Comparison of ENCODE assay signal across 29 mouse cellular contexts in the genomic region with DNA sequence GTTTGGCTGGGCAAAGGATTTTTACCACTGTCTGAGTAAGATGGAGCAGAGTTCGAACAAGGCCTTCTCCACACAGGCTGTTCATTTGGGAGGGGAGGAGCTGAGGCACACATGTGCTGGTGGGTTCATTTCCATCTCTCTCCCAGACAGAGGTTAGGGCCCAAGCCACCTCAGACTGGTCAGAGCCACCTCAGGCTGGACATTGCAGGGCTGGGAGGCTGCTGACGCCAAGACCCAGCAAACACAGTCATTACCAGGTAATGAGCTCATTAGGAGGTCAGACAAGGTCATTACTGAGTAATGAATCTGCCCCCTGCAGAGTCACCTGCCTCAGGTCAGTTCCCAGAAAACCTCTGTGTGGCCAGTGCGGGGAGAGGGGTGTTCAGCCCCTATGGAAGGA. TPM values are rescaled to one million over a fixed set of nuclear protein-coding genes. Genes with fewer than 3 reads are reported as not detected.
DNase-seq lines count a peak whose midpoint lies in the region; ATAC-seq lines count a peak whose summit lies in the region.
"Had no signal": no experiment of that assay in that cellular context is flagged by ENCODE, and none has a peak within 500 bp of the region (broad histone marks: within the 10 kb centered on the region; RNA-seq: fewer than 3 reads in every experiment).

No protein-coding gene starts in this region.

- no peaks in the 10 kb centered on the region for H3K36me3 ChIP-seq in kidney, embryonic 14.5 days (ENCODE audit: control insufficient read depth, insufficient read depth, low read length)
- H3K36me3 ChIP-seq in limb, embryonic 11.5 days (ENCODE audit: control insufficient read depth, insufficient read depth, low read length): no peaks in the 10 kb centered on the region
- H3K36me3 ChIP-seq in forebrain, embryonic 15.5 days: no peaks in the 10 kb centered on the region
- no peaks in the 10 kb centered on the region for H3K36me3 ChIP-seq in forebrain, embryonic 14.5 days (ENCODE audit: control insufficient read depth, insufficient read depth, low read length)
- H3K36me3 ChIP-seq: heart, embryonic 13.5 days; hindbrain, embryonic 10.5 days; intestine, embryonic 15.5 days; limb, embryonic 15.5 days; liver, embryonic 13.5 days; midbrain, embryonic 13.5 days; stomach, embryonic 15.5 days had no signal

- no peaks in the 10 kb centered on the region for H3K9me3 ChIP-seq in kidney, embryonic 14.5 days (ENCODE audit: control insufficient read depth, low read length)
- H3K9me3 ChIP-seq in limb, embryonic 11.5 days (ENCODE audit: control insufficient read depth, low read length): no peaks in the 10 kb centered on the region
- H3K9me3 ChIP-seq in forebrain, embryonic 15.5 days: no peaks in the 10 kb centered on the region
- H3K9me3 ChIP-seq in forebrain, embryonic 14.5 days (replicated peaks; ENCODE audit: control insufficient read depth, low read length): no peaks in the 10 kb centered on the region
- H3K9me3 ChIP-seq: heart, embryonic 13.5 days; hindbrain, embryonic 10.5 days; intestine, embryonic 15.5 days; limb, embryonic 15.5 days; liver, embryonic 13.5 days; midbrain, embryonic 13.5 days; stomach, embryonic 15.5 days had no signal

- H3K27me3 ChIP-seq in kidney, embryonic 14.5 days (ENCODE audit: control insufficient read depth, insufficient read depth, low read length): peaks cover 40% of the 10 kb centered on the region
- H3K27me3 ChIP-seq in limb, embryonic 11.5 days (ENCODE audit: control insufficient read depth, insufficient read depth, low read length): peaks cover 23% of the 10 kb centered on the region
- H3K27me3 ChIP-seq in forebrain, embryonic 15.5 days: peaks cover 35% of the 10 kb centered on the region
- peaks cover 39% of the 10 kb centered on the region for H3K27me3 ChIP-seq in forebrain, embryonic 14.5 days (replicated peaks; ENCODE audit: control insufficient read depth, insufficient read depth, low read length)

- H3K27ac ChIP-seq in kidney, embryonic 14.5 days (ENCODE audit: low read depth, low read length): no peak overlapping the region
- peak overlapping the region; percentile 30; the same call in 1 of the 2 replicates for H3K27ac ChIP-seq in limb, embryonic 11.5 days (replicated peaks; ENCODE audit: low read depth, low read length)
- H3K27ac ChIP-seq in forebrain, embryonic 15.5 days (replicated peaks): no peak overlapping the region
- H3K27ac ChIP-seq in forebrain, embryonic 14.5 days (ENCODE audit: low read depth, low read length): no peak overlapping the region
- H3K27ac ChIP-seq: heart, embryonic 13.5 days; hindbrain, embryonic 10.5 days; hindbrain, postnatal 0 days; intestine, embryonic 15.5 days; left cerebral cortex, adult 2 months; limb, embryonic 15.5 days; liver, embryonic 13.5 days; macrophage; midbrain, embryonic 13.5 days; stomach, embryonic 15.5 days had no signal

- no peak overlapping the region for H3K9ac ChIP-seq in kidney, embryonic 14.5 days (ENCODE audit: low read depth, low read length)
- no peak overlapping the region for H3K9ac ChIP-seq in limb, embryonic 11.5 days (ENCODE audit: low read length)
- H3K9ac ChIP-seq in forebrain, embryonic 15.5 days (replicated peaks): no peak overlapping the region
- no peak overlapping the region for H3K9ac ChIP-seq in forebrain, embryonic 14.5 days (ENCODE audit: low read length)
- H3K9ac ChIP-seq: heart, embryonic 13.5 days; intestine, embryonic 15.5 days; limb, embryonic 15.5 days; liver, embryonic 13.5 days; midbrain, embryonic 13.5 days; stomach, embryonic 15.5 days had no signal

- H3K4me3 ChIP-seq in kidney, embryonic 14.5 days (ENCODE audit: low read length): no peak overlapping the region
- H3K4me3 ChIP-seq in limb, embryonic 11.5 days (ENCODE audit: low read depth, low read length): no peak overlapping the region
- H3K4me3 ChIP-seq in forebrain, embryonic 15.5 days: no peak overlapping the region
- no peak overlapping the region for H3K4me3 ChIP-seq in forebrain, embryonic 14.5 days (ENCODE audit: low read depth, low read length)
- H3K4me3 ChIP-seq: heart, embryonic 13.5 days; hindbrain, embryonic 10.5 days; intestine, embryonic 15.5 days; left cerebral cortex, adult 2 months; limb, embryonic 15.5 days; liver, embryonic 13.5 days; midbrain, embryonic 13.5 days; stomach, embryonic 15.5 days had no signal

- ATAC-seq in kidney, embryonic 14.5 days (ENCODE audit: low FRiP score, low TSS enrichment): no peak
- ATAC-seq in limb, embryonic 11.5 days (ENCODE audit: insufficient number of reproducible peaks, low FRiP score, low TSS enrichment, low read depth): 0 out of 2 replicates have a peak, but pooled peaks have one; percentile 24
- ATAC-seq in forebrain, embryonic 15.5 days (replicated peaks): no peak
- ATAC-seq in forebrain, embryonic 14.5 days: no peak
- ATAC-seq: forebrain, embryonic 16.5 days; hindbrain, postnatal 0 days; intestine, embryonic 15.5 days; lung, postnatal 0 days; midbrain, embryonic 13.5 days had no signal

- no peaks in the 10 kb centered on the region for H3K4me1 ChIP-seq in kidney, embryonic 14.5 days (ENCODE audit: control insufficient read depth, insufficient read depth, low read length)
- peaks cover 33% of the 10 kb centered on the region for H3K4me1 ChIP-seq in limb, embryonic 11.5 days (ENCODE audit: control insufficient read depth, insufficient read depth, low read length)
- H3K4me1 ChIP-seq in forebrain, embryonic 15.5 days: peaks cover 9% of the 10 kb centered on the region
- no peaks in the 10 kb centered on the region for H3K4me1 ChIP-seq in forebrain, embryonic 14.5 days (ENCODE audit: control insufficient read depth, insufficient read depth, low read length)

- WGBS in kidney, embryonic 14.5 days: 57% methylated on average over 3 of the region's 3 CpGs
- WGBS in limb, embryonic 11.5 days: 21% methylated on average over 3 of the region's 3 CpGs
- WGBS in forebrain, embryonic 15.5 days: 64% methylated on average over 3 of the region's 3 CpGs
- WGBS in forebrain, embryonic 14.5 days: 44% methylated on average over 3 of the region's 3 CpGs

- H3K4me2 ChIP-seq in kidney, embryonic 14.5 days (replicated peaks; ENCODE audit: low read depth, low read length): no peak overlapping the region
- no peak overlapping the region for H3K4me2 ChIP-seq in limb, embryonic 11.5 days (ENCODE audit: low read depth, severe bottlenecking)
- H3K4me2 ChIP-seq in forebrain, embryonic 15.5 days (replicated peaks): no peak overlapping the region
- no peak overlapping the region for H3K4me2 ChIP-seq in forebrain, embryonic 14.5 days (ENCODE audit: low read length)
- H3K4me2 ChIP-seq: heart, embryonic 13.5 days; intestine, embryonic 15.5 days; limb, embryonic 15.5 days; liver, embryonic 13.5 days; midbrain, embryonic 13.5 days; stomach, embryonic 15.5 days had no signal

- peak; percentile 78 for DNase-seq in kidney, adult 18-20 months
- peak; percentile 70 to 81 for DNase-seq in kidney, adult 8-10 months
- DNase-seq in kidney, postnatal 14 days: peak; percentile 75
- DNase-seq in limb, embryonic 11.5 days (ENCODE audit: low spot score): peak; percentile 52
- no peak for DNase-seq in forebrain, embryonic 14.5 days (ENCODE audit: low spot score)
- no peak for DNase-seq in urinary bladder, postnatal 14 days (ENCODE audit: low spot score)
- DNase-seq: adrenal gland, adult 8-10 months; B cell, adult 2 months; cerebellum, adult 9-10 months; gastrocnemius, postnatal 10 days; heart, postnatal 10 days; liver, embryonic 13.5 days; lung, adult 18-20 months; retina, postnatal 1 day; right cerebral cortex, postnatal 25 days had no signal

RNA-seq across cellular contexts. Expression of gene B830017H08Rik, which starts 4.1 kb away (rescaled TPM):
- not detected in 2 replicates for polyA plus RNA-seq in kidney, embryonic 14.5 days (2014; fragmentation: Nextera tagmentation; extraction: Ambion mirVana)
- polyA plus RNA-seq in limb, embryonic 11.5 days (2014; fragmentation: Nextera tagmentation; extraction: Ambion mirVana): 0.73 and 0.77 TPM in 2 replicates
- 0.93 and 1.3 TPM in 2 replicates for polyA plus RNA-seq in forebrain, embryonic 15.5 days (2015; fragmentation: Nextera tagmentation; extraction: Ambion mirVana)
- 1.0 and 1.5 TPM in 2 replicates for polyA plus RNA-seq in forebrain, embryonic 14.5 days (2014; fragmentation: Nextera tagmentation; extraction: Ambion mirVana)
- polyA plus RNA-seq: gonadal fat pad, adult 2 months; heart, embryonic 13.5 days; intestine, embryonic 15.5 days; liver, embryonic 13.5 days; lung, postnatal 0 days; macrophage; stomach, embryonic 15.5 days had no signal

RNA-seq across cellular contexts. Expression of gene Car15, which starts 9.3 kb away (rescaled TPM):
- polyA plus RNA-seq in kidney, embryonic 14.5 days (2014; fragmentation: Nextera tagmentation; extraction: Ambion mirVana): 2.7 and 2.9 TPM in 2 replicates
- polyA plus RNA-seq in limb, embryonic 11.5 days (2014; fragmentation: Nextera tagmentation; extraction: Ambion mirVana): 3.0 and 3.2 TPM in 2 replicates
- 4.8 and 5.7 TPM in 2 replicates for polyA plus RNA-seq in forebrain, embryonic 15.5 days (2015; fragmentation: Nextera tagmentation; extraction: Ambion mirVana)
- 4.0 and 5.0 TPM in 2 replicates for polyA plus RNA-seq in forebrain, embryonic 14.5 days (2014; fragmentation: Nextera tagmentation; extraction: Ambion mirVana)

RNA-seq across cellular contexts. Expression of gene Scarf2, which starts 31.8 kb away (rescaled TPM):
- polyA plus RNA-seq in kidney, embryonic 14.5 days (2014; fragmentation: Nextera tagmentation; extraction: Ambion mirVana): 17.2 and 19.6 TPM in 2 replicates
- polyA plus RNA-seq in limb, embryonic 11.5 days (2014; fragmentation: Nextera tagmentation; extraction: Ambion mirVana): 23.4 and 26.4 TPM in 2 replicates
- 1.3 TPM in 2 replicates for polyA plus RNA-seq in forebrain, embryonic 15.5 days (2015; fragmentation: Nextera tagmentation; extraction: Ambion mirVana)
- 0.89 and 1.1 TPM in 2 replicates for polyA plus RNA-seq in forebrain, embryonic 14.5 days (2014; fragmentation: Nextera tagmentation; extraction: Ambion mirVana)

Comparison
In these comparisons a context has a peak if more than half of its experiments do, and no peak if none do; other contexts are left out.
1. DNase-seq: peak in kidney, adult 18-20 months (single experiment), kidney, adult 8-10 months (2 of 2), kidney, postnatal 14 days (single experiment) and limb, embryonic 11.5 days (single experiment); none in forebrain, embryonic 14.5 days (single experiment) and urinary bladder, postnatal 14 days (single experiment).